Mouse (Mus musculus): ENCODE results near the gene Vmn1r82.

The Vmn1r82 gene

GRCm38 (mm10) chr7:12300130-12300529 is at the start of gene Vmn1r82:
Gene Vmn1r82 (plus strand): TSS chr7:12300430.
- DNase-seq, result no peak

DNA sequence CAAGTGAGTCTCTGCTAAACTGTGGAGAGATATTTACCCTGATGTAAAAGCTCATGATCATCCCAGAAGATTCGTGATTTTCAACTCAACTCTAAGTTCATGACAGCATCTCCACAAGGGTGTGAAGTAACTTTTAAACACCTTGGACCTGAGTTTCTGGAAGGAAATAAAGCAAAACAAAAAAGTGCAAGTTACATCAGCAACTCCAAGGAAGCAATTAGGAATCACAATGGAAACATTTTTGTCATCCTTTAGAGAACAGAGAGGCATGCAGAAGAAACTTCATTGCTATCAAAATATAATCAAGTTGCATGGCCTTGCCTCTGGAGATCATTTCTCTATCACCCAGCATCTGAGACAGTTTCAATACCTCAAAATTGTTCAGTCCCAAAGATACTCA is 32.1 kb upstream of the Vmn1r82 start, which contains the start of gene Vmn1r81:
Gene Vmn1r81 (minus strand): TSS at position 101 of the 400 bp plus-strand sequence.
- no peak for DNase-seq

DNA sequence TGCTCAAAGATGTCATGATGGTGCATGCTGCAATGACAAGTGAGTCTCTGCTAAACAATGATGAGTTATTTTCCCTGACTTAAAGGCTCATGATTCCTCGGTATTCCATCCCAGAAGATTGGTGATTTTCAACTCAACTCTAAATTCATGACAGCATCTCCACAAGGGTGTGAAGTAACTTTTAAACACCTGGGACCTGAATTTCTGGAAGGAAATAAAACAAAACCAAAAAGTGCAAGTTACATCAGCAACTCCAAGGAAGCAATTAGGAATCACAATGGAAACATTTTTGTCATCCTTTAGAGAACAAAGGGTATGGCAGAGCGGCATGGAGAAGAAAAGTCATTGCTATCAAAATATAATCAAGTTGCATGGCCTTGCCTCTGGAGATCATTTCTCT is 29.2 kb downstream of the Vmn1r82 start, which contains the start of gene Vmn1r83:
Gene Vmn1r83 (minus strand): TSS at position 101 of the 400 bp plus-strand sequence.
- DNase-seq, result no peak
